Mouse (Mus musculus): ENCODE results near the gene Enoph1.

DNA sequence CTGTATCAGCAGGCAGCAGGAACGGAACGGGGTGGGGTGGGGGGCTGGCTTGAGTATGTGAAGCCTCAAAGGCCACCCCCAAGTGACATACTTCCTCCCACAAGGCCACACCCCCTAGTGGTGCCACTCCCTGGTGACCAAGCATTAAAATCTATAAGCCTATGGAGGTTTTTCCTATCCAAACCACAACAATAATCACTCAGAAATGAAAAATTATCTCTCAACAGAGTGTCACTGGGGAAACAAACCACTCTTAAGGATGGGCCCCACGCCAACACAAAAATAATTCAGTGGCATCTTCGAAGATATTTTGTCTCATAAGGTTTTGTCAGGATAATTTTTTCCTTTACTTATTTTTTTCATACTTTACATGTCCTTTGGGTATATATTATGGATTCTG lies 35.9 kb upstream of the Enoph1 start:
- TF ChIP-seq CTCF (IDR thresholded peaks at IDR 0.05; ENCODE audit: insufficient read depth, low read depth, low read length) (no peak), POLR2A (IDR thresholded peaks at IDR 0.05; ENCODE audit: insufficient read depth, low read depth, low read length) (no peak)

Data from olfactory bulb, adult 2 months (tissue).